Mouse (Mus musculus) cerebellum, postnatal 4 days (tissue): Measurements from ENCODE around the gene Rb1.
A peak's percentile ranks its signal among the peaks of the same experiment; 100 is the strongest.

ENCODE experiments used
- DNase-seq, 2 experiments: peaks; one replicate each; pipeline ENCODE4 v3.0.0; 2022; ENCODE audit warnings: low spot score in 2 of 2, mixed read lengths in 1 of 2

Rb1 gene

DNA sequence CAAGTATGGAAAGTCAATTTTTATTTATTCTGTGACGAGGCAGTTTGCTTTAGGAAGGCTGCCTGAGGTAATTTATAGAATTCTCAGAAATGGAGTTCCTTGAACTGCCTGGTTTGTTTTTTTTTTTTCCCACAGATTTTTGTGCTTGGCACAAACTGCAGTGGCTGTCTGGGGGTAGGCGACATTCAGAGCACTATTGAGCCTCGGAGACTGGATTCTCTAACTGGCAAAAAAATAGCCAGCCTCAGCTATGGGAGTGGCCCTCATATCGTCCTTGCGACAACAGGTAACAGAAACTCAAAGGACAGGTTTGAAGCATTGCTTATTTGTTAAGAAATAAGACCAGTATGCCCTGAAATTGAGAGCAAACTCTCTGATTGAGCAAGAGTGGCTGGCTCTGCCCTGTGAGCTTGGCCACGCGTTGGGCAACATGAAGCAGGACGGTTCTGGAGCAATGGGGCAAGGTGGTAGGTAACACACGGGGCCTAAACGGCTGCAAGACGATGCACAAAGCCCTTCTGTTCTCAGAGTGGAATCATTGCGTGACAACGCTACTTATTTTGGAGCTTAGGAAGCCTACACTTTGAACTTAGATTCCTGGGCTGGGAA, 163.3 kb downstream of the Rb1 start:
- DNase-seq, result no peak

DNA sequence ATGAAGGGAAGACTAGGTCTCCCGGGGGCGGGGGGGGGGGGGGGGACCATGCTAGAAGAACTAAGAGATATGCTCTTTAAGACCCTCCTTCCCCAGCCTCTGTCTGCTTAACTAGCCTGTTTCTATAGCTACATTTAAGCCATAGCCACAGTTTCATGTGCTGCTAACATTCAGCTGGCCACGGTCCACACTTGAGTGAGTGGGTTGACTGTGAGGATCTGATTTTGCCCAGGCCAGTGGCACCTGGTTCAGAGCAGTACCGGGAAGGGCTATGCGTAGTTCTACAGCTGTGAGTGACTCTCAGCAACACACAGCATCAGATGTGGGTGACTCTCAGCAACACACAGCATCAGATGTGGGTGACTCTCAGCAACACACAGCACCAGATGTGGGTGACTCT, 164.3 kb downstream of the Rb1 start:
- no peak for DNase-seq

DNA sequence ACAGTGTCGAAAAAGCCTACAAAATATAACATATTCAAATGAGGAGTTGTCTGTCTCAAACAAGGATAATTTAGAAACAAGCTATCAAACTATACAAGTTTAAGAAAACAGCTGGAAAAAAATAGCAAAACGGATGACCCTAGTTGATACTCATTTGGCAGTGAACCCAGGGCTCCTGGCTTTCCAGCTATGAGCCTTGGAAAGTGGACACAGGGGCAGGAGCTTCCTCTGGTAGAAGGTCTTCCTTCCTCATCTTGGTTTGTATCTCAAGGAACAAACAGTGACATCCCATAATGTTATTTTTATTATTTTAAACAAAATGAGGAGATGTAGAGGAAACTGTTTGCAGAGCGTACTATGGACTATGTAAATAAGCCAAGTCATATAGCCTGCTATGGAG, 177.5 kb downstream of the Rb1 start:
- DNase-seq, result no peak

DNA sequence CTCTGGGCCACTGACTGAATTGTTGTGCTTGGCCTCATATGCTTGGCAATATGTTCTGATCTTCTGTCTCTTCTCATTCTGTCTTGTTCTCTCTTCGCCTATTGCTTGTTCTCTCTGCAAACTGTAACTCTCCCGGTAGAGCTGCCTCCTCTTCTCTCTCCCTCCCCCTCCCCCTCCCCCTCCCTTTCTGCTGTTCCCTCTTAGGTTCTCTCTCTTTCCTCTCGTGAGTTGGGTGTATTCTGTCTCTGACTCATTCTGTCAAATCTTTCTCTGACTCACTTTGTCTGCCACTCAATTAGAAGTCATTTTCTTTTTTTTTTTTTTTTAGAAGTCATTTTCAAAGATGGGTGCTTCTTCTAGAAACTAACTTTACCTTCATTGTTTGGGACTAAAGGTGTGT, 178.9 kb downstream of the Rb1 start:
- DNase-seq, result no peak

DNA sequence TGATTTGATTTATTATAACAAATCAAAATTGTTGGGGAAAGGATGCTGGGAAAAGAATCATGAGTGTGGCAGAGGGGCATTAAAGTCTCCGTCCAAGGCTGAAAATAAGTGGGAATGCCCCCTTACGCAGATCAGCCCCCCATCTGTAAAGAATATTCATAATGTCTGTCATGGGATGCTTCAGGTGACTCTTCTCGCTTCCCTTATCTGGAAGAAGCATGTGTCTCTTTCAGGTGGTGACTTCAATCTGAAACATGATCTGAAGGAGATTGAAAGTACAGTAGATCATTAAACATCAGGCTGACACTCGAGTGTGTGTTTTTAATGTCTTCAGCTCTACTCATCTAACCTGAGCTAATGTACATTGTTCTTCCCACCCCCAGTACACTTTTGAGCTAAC, 180.1 kb downstream of the Rb1 start:
- no peak for DNase-seq

DNA sequence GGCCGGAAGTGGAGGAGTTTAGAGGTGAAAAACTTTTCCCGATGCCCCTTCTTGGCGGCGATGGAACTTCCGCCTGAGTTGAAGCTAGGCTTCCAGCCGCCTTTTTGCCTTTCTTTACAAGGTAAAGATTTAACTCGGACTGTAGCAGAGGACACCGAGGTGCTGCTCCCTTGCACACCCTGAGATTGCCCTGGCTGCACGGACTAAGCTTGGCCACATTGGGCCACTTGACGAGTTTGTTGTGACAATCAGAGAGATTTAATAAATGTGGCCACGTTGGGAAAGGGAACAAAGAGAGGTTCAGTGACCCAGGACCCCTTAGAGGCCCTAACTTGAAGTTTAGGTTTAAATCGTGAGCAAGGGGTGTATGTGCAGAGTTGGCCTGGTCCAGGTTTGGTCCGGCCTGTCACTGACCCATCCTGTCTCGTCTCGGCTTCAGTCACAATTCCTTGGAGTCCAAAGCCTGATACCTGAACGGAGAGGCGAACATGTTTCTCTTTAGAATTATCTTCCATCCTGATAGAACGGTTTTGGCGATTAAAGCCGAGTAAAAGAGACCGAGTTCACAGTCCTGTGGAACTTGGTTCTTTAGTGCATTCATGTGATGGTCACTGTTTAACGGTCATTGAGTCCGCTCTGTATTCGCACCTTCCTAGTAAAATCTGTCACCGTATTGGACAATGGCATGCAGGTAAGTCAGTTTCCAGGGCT, 181.8 kb downstream of the Rb1 start:
- DNase-seq, result no peak

DNA sequence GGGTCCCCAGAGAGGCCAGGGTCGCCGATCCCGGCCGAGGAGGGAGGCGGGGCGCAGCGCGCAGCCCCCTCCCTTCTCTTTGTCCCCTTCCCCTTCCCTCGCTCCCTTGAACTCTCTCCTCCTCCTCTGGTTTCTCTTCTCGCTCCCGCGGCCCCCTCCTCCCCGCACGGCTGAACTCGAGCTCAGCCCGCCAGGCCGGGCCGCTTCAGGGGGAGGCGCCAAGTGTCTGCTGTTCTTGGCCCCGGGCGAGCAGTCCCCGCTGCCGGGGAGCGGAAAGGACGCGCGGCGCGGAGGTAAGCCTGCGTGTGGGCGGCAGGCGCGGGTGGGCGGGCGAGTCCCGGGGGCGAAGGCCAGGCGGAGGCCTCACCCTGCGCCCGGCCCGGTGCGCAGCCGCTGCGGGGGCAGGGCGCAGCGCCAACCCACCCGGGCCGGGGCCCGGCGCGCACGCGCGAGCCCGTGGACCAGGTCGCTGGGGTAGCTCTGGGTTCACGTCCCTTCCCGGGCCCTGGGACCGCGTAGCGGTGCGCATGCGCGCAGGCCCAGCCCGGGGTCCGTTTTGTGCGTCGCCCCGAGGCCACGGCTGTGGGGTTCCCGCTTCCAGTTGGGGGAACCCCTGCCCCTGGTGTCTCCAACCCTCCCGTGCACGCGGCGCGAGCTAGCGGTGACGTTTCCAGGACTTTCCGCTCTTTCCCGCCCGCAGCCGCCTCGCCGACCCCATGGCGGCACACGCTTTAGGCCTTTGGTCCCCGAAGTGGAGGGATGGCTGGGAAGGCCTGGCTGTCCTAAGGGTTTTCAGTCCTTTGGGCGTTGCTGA, 182.5 kb downstream of the Rb1 start:
- peak; percentile 52 to 79 for DNase-seq

DNA sequence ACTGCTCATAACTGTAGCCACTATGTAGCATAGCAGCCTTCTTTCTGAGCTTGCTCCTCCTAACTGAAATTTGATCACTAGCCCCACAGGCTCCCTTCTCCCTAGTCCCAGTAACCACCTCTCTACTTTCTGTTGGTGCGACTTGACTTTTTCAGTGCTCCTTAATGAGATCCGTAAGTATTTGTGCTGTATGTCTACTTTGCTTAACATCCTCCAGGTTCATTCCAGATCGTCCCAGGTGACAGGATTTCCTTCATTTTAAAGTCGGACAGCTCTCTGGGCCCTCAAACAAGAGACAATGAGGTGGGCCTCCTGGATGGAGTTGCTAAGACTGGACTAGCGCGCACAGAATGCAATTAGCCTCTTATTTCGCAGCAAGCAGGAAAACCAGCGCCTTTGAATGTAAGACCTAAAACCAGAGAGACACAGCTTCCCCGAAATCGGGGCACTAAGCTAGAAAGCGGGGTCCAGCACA, 183.2 kb downstream of the Rb1 start:
- DNase-seq, result no peak

DNA sequence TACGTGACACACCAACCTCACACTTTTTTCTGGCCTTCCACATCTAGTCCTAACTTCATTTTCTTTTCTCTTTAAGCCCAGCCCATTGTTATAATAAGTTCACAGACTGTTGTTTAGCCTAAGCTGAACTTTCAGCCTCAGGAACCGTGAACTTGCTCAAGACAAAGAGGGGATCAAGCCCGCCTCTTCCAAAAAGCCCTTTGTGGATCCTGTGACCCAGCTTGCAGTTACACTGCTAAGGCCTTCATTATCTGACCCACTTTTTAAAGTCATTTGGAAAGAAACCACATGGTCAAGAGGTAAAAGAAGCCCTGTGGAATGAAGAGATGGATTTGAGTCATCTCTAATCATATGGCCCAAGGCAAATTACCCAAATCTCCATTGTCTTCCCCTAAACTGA, 183.8 kb downstream of the Rb1 start:
- no peak for DNase-seq

DNA sequence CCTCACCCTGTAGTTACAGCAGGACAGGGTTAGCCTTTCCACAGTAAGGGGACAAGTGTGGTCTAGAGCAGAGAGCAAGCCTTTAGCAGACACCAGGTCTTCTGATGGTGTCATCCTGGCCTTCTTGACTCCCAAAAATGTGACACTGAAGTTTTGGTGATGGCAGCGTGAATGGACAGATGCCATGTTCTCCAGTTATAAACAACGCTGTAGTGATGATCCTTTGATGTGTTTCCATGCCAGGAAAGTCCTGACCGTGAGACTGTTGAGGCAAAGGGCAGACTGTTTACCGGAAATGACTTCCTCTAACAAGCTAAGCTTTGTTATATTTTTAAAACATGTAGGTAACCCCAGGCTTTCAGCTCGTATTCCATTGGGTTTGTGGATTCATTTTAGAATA, 185.8 kb downstream of the Rb1 start:
- DNase-seq, result no peak

DNA sequence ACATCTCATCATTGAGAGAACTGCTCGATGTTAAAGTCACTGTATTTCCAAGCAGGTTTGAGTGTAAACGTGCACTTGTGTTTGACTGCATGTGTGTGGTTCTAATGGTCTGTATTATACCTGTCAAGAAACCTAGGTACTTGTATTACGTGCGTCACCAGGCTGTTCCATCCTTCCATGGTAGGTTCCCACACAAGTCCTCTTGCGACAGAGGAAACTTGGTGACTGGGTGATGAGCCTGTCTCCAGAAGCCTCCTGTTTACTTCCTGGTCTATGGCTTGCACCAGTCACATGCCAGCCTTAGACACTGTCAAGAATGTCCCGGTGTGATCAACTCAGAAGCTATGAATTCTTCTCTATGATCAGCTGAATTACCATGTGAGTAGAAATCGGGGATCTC, 187.1 kb downstream of the Rb1 start:
- DNase-seq, result no peak

DNA sequence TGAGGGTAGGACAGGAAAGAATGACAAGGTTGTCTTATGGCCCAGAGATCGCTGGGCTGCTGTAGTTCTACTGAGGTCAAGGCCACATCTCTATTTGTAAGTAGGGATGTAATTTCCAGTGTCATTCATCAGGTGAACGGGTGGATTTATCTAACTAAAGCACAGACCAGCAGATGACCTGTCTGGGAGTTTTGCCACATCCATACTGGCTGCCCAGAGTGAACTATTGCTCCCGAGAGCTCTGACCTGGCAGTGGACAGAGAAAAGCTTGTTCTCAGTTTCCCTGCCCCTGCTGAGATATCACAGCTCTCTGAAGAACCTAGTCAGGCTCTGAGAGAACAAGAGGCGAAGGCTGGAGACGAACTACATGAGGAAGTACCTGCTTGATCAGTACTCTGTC, 188.4 kb downstream of the Rb1 start:
- DNase-seq, result no peak
